Mouse (Mus musculus): ENCODE results near the gene Prr14l.
"Not testable (repeated sequence)": the region's sequence is repeated elsewhere in the genome, so short reads cannot be mapped to it uniquely, and the experiment has no call there.

The Prr14l gene

DNA sequence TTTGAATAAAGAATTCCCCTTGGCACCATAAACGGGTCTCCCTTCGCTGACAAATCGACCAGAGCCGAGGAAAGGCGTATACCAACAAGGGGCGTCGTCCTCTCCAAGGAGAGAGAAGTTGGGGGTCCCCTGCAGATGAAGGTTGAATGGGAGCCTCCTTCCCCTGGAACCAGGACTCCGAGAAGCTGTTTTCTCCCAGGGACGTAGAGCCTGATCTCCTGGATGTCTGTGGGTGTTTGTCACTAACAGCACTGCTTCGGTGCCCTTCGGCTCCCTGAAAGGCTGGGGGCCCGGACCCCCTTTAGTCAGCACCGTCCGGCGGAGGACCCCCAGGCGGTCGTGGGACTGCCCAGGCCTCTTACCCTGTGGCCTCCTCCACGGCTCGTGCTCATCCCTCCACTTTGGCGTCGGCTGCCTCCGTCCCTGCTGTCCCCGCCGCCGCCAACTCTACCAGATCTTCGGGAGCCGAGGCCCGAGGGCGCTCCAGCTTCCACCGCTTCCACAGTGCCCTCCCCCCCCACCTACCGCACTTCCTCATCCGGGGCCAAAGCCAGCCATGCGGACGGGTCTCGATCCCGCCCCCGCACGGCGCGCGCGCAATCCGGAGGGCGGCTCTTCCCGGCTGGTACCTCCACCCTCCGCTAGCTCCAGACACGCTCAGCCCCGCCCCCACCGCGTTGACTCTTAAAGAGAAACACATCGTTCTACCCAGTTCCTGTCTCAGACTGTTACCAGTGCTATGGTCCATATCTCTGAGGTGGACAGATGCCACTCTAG, at the start of gene Prr14l:
Gene Prr14l, minus strand, starts transcription at position 526 of the 777 bp plus-strand sequence.
- peak; percentile 95 to 99 for DNase-seq (ENCODE audit: low spot score in 2 of 2)

- DNase-seq (ENCODE audit: low spot score in 2 of 2): no peak
These were observed 32.7 kb upstream of the Prr14l start for GRCm38 (mm10) chr5:32886739-32887138.

GRCm38 (mm10) chr5:32872346-32872745, 18.3 kb upstream of the Prr14l start:
- no peak for DNase-seq (ENCODE audit: low spot score in 2 of 2)

GRCm38 (mm10) chr5:32869389-32870024, 15.5 kb upstream of the Prr14l start:
- no peak for DNase-seq (ENCODE audit: low spot score in 2 of 2)

GRCm38 (mm10) chr5:32863253-32864228, 9.5 kb upstream of the Prr14l start, which contains the start of gene Depdc5:
TSS of gene Depdc5 (plus strand) at chr5:32863701.
- DNase-seq (ENCODE audit: low spot score in 2 of 2): peak; percentile 91 to 92

GRCm38 (mm10) chr5:32862469-32863132, 8.5 kb upstream of the Prr14l start:
- DNase-seq (ENCODE audit: low spot score in 2 of 2): no peak

DNA sequence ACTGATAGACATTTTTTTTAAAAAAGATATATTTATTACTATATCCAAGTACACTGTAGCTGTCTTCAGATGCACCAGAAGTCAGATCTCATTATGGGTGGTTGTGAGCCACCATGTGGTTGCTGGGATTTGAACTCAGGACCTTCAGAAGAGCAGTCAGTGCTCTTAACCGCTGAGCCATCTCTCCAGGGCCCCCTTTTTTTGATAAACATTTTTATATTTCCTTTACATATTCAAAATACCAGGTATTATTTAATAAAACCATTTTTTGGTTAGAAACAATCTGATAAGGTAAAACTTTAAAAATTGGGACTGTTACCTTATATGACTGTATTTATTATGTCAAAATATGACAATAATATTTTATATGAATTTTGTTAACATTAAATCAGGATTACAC, 7.0 kb upstream of the Prr14l start:
- no peak for DNase-seq (ENCODE audit: low spot score in 2 of 2)

- no peak for DNase-seq (ENCODE audit: low spot score in 2 of 2)
These were observed 3.7 kb upstream of the Prr14l start for GRCm38 (mm10) chr5:32857781-32858220.

DNA sequence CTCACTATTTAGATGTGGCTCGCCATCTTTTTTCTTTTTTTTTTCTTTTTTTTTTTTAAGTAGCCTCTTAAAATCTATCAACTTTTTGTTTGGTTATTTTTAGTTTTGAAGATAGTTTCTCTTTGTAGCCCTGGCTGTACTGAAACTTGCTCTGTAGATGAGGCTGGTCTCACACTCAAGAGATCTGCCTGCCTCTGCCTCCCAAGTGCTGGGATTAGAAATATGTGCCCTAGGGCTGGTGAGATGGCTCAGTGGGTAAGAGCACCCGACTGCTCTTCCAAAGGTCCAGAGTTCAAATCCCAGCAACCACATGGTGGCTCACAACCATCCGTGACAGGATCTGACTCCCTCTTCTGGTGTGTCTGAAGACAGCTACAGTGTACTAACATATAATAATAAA, 1.2 kb upstream of the Prr14l start:
- not testable (repeated sequence) for DNase-seq (ENCODE audit: low spot score in 2 of 2)

- DNase-seq (ENCODE audit: low spot score in 2 of 2): no peak
These were observed 762 bp upstream of the Prr14l start for GRCm38 (mm10) chr5:32854818-32855217.

DNA sequence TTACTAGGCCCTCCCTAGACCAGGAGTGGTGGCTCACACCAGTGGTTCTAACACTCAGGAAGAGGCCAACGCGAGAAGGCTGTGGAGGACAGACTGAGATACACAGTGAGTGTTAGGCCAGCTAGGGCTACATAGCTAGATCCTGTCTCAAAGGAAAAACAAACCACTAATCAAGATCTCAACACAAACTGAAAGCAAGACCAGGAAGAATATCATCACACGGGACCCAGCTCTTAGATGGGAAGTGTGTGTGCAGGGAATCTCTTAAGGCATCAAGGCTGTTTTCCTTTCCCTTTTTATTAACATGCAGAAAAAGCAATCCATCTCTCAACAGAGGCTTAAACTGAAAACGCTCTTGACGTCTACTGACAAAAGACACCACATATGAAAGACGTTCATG, 2.0 kb downstream of the Prr14l start:
- no peak for DNase-seq (ENCODE audit: low spot score in 2 of 2)

GRCm38 (mm10) chr5:32849580-32849979, 4.5 kb downstream of the Prr14l start:
- DNase-seq (ENCODE audit: low spot score in 2 of 2): not testable (repeated sequence)

DNA sequence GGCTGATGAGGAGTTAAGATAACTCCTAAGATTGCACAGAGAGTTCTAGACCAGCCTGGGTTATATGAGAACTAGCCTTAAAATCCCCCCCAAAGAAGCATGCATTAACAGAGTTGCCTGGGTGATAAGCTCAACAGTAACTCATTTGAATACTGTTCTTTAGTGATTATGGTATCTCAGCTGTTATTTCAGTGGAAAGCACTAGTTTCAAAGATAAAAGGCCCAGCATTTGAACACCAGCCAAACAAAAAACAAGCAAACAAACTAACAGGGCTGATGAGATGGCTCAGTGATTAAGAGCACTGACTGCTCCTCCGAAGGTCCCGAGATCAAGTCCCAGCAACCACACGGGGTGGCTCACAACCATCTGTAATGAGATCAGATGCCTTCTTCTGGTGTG, 4.9 kb downstream of the Prr14l start:
- DNase-seq (ENCODE audit: low spot score in 2 of 2): no peak

- DNase-seq (ENCODE audit: low spot score in 2 of 2): no peak
These were observed 14.0 kb downstream of the Prr14l start for GRCm38 (mm10) chr5:32840029-32840428.

DNA sequence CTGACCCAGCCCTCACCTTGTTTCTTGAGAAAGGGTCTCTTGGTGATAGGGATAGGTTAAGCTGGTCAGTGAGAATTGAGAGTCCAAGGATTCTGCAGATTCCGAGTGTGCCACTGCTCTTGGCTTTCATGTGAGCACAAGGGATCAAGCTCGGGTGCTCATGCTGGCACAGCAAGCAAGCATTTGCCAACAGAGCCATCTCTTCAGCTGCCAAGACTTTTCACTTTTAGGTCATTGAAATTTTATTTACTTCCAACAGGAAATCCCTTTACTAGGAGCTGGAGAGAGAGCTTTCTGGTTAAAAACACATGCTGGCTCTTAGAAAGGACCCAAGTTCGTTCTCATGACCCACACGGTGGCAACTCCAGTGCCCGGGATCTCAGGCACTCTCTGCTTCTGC, 17.1 kb downstream of the Prr14l start:
- no peak for DNase-seq (ENCODE audit: low spot score in 2 of 2)

DNA sequence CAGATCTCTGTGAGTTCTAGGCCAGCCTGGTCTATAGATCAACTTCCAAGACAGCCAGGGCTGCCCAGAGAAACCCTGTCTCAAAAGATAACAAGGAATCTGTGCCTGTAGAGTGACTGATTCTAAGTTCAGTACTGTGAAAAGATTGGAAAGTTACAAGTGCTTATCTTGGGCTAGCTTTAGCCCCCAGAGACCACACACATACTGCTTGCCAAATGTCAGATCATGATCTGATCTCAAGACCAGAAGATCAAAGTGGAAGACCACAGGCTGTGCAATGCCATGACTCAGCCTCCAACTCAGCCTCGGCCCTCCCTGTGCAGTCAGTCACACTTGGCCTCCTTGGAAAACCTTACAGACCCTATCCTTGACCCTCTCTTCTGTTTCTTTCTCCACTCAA, 19.6 kb downstream of the Prr14l start:
- DNase-seq (ENCODE audit: low spot score in 2 of 2): no peak

GRCm38 (mm10) chr5:32830054-32830453, 24.0 kb downstream of the Prr14l start:
- DNase-seq (ENCODE audit: low spot score in 2 of 2): no peak

DNA sequence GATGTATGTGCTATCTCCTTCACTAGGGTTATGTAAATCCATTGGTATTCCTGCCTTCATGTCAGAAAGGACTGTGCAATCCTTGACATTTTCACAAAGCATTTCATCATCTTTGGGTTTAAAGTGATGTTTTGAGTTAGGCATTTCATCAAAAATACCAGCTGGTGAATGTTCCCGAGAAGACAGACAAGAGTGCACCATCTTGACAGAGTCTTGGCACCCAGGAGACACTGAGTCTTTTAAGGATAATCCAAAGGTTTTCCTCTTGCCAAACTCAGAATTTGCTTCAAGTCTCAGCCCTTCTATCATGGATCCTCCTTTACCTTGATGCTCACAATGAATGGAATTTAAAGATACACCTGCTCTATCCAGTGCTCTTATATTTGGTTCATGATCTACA, 25.3 kb downstream of the Prr14l start:
- DNase-seq (ENCODE audit: low spot score in 2 of 2): not testable (repeated sequence)

DNA sequence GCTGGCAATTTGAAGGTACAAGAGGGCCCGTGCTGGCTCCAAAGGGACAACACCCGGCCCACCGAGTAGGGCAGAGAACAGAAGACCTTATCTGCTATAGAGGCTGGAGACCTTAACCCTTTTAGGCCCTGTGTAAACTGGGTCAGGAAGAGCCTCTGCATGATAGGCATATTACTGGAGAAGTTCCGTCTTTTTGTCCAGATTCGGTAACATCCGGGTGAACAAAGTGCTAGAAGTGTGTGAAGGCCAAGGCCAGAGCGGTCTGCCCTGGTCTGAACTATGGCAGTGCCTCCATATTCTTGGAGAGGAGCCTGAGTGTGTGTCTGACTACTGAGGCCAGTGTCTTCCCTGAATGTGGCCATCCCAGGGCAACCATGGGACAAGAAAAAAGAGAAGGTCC, 27.0 kb downstream of the Prr14l start, which contains the start of gene Gm20671:
Gene Gm20671, minus strand, starts transcription at position 101 of the 400 bp plus-strand sequence.
- no peak for DNase-seq (ENCODE audit: low spot score in 2 of 2)

GRCm38 (mm10) chr5:32820471-32820870, 33.6 kb downstream of the Prr14l start:
- DNase-seq (ENCODE audit: low spot score in 2 of 2): no peak

GRCm38 (mm10) chr5:32815396-32815795, 38.7 kb downstream of the Prr14l start:
- DNase-seq (ENCODE audit: low spot score in 2 of 2): no peak
